Mouse (Mus musculus): ENCODE results near the gene Bmi1.

DNA sequence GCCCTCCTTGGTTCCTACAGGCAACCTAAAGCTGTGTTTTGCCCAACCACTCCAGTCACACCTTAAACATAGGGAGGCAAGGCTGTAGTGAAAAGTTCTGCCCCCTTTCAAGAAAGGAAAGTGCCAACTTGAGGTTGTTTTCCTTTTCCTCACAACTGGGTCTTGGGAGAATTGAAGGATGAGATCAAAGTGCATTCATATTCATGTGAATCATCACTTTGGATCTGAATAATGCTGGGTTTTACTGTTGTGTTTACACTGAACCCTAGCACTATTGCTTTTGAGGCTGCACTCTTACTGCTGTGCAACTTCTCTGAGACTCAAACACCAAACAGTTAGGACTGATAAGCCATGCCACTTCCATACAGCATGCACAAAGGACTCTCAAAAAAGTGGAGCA is 15.2 kb downstream of the Bmi1 start:
- TF ChIP-seq POLR2A (IDR thresholded peaks at IDR 0.05; ENCODE audit: insufficient read depth, low read depth, low read length) (no peak), CTCF (IDR thresholded peaks at IDR 0.05; ENCODE audit: insufficient read depth, low read depth, low read length) (no peak)

Measured in olfactory bulb, adult 2 months (tissue).